Mouse (Mus musculus): ENCODE measurements at regions not wholly inside any gene's neighbourhood (a gene's known extent, or its start where the extent isn't known, plus 50 kb on each side); places are given as distances from the start of the nearest gene placed in this dataset.

DNA sequence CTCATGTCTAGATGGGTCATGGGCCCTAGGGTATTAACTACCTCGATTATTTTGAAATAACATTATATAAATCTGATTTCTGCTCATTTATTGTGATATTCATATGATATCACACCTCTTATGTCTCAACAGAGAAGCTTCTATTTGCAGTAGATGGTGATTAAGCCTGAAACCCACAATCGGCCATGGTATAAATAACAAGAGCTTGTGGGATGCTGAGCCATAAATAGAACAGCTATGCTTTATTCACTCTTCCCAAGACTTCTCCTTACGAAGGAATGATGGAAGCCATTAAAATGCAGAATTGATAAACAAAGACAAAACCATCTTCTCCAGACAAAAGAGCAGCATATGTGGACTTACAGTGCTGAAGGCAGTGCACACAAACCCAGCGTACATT lies 195.4 kb upstream of the Epha6 start:
- TF ChIP-seq CTCF (IDR thresholded peaks at IDR 0.05; ENCODE audit: borderline replicate concordance, extremely low read depth, insufficient read depth, insufficient read length): no peak
- no peak for TF ChIP-seq POLR2A (IDR thresholded peaks at IDR 0.05; ENCODE audit: borderline replicate concordance, extremely low read depth, insufficient read depth, insufficient read length, poor library complexity, severe bottlenecking)

Data from brain, embryonic 14.5 days (tissue).